Mouse (Mus musculus) adrenal gland, postnatal 10 days (tissue): ENCODE results near the gene Srcin1. TPM values are rescaled to one million over a fixed set of nuclear protein-coding genes. Genes with fewer than 3 reads are reported as not detected.
A peak's percentile ranks its signal among the peaks of the same experiment; 100 is the strongest.

ENCODE experiments used
- DNase-seq: peaks from one replicate; pipeline ENCODE4 v3.0.0; 2021; ENCODE audit warnings: mixed read lengths
- total RNA-seq, 2 experiments: library from RNA; stranded (reverse); gene quantifications; 2 replicates each; pipeline ENCODE4 v1.2.3; 2021

Gene Srcin1
- total RNA-seq, 2 experiments from 2014 or later = 7.1 to 10.1 TPM

DNA sequence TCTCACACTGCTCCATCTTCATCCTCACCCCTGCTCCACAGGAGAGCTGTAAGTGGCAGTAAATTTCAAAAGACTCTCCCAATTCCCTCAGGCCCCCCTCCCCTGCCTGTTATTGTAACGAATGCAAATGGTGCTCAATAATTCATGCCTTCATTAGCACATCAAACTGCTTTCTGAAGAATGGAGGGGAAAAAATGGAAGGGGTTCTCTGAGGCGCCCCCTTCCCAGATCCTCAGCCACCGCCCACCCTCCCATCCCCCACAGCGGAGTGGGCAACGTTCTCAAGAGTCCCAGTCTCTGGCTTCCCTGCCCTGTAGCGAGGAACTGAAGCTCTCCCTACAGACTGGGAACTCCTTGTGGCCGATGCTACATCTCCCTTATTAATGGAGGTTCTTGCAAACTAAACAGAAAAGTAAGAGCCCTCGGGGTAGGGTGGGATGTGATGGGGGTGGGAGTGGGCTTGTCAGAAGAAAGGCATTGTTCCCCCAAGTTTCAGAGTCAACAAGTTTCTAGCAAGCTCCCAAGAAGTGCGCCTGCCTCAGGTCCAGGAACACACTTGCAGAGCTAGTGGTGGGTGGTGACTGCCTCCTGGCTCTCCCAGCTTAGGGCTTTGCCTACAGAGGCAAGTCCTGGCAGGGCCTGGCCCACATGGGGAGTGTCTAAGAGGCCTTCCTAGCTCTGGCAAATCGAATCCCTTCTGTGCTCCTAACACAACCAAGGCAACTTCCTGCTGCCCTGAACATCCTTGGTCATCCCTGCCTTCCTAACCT, 3.3 kb upstream of the Srcin1 start:
- no peak for DNase-seq

DNA sequence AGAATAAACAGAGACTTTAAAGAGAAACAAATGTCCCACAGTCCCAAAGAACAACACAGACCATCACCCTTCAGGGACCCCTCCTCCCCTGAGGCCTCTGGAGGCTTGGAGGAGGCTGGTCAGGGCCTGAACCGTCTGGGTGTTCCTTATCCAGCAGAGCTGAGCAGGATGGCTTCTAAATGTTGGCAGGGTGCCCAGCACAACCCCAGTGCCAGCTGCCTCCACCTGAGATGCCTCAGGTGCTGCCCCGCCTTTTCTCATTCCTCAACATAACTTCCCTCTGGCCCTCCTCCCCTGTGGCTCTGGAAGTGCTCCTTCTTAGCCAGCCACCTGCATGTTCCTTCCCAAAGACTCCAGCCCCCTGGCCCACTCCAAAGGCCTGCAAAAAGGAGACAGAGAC, 2.3 kb upstream of the Srcin1 start:
- DNase-seq = no peak

DNA sequence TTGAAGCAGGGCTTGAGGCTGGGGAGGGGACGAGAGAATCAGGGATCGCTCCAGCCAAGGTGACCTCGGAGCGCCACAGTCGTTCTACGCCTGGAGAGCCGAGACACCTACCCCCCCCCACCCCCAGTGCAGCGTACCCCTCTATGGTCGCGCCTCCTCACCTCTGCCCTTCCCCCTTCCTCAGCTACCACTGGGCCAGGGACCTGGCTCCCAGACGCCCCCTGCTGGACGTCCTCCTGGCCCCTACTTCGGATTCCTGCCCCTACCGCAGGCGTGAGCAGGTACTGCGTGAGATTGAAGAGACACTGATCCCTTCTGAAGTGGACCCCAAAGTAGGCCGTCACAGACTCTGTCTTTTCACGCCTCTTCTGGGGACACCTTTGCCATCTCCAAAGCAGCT, 348 bp downstream of the Srcin1 start:
- DNase-seq = peak; percentile 89

DNA sequence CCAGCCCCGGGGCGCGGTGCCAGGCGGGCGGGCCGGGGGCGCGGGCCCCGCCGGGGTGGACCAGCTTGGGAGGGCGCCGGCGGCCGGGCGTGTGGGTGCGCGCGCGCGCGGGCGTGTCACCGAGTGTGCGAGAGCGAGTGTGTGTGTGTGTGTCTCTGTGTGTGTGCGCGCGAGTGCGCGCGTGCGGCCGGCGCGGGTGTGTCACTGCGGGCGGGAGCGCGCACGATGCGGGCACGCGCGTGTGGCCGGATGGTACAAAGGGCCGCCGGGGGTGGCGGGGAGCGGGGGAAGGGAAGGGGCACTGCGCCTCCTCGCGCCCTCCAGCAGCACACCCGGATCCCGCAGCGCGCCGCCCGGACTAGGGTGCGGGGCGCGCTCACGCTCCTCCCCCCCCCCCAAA, 911 bp downstream of the Srcin1 start:
- DNase-seq = peak; percentile 74

DNA sequence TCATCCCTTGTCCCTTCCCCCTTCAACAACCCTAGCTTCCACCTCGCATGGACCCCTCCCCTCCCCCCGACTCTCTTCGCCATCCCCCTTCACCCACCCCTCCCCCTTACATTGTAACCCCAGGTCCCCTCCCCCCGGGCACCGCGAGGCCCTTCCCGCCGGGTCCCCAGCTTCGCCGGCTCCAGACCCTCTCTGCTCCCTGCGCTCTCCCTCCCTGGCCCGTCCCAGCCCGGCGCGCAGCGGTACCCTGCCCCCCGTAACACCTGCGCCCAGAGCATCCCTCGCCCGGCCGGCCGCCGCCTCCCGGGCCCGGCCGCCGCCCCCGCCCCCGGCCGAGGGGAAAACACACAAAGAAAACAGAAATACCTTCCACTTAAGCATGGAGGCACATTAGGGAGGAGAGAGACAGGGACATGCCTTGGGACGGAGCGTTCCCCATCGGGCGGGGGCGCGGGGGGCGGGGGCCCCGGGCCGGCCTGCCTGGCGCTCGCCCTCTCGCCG, 1.4 kb downstream of the Srcin1 start:
- peak; percentile 27 for DNase-seq

DNA sequence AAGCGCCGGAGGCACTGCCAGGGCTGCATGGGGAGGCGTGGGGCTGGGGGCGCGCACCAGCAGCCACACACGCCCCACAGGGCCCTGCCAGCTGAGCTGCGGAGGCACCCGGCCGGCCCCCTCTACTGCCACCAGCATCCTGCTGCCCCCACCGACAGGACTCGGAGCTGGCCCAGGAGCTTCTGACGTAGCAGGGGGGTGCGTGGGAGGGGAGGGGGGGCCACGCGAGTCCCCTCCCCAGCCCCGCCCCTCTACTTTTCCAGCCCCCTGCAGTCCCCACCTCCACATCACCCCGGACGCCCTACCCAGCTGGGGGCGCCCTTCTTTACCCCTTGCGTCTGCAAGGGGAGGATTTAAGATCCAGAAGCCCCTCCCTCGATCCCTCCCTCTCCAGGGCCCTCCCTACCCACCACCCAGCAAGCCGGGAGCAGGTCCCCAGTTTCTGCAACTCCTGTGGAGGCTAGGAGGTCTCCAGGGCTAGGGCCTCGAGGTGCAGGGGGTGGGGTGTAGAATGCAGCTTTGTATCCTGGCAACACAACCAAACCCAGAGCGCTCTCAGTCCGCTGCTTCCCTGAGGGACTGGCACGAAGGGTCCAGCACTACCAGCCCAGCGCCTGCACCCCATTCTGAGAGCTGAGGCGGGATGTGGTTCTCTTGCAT, 2.0 kb downstream of the Srcin1 start:
- DNase-seq = peak; percentile 8

DNA sequence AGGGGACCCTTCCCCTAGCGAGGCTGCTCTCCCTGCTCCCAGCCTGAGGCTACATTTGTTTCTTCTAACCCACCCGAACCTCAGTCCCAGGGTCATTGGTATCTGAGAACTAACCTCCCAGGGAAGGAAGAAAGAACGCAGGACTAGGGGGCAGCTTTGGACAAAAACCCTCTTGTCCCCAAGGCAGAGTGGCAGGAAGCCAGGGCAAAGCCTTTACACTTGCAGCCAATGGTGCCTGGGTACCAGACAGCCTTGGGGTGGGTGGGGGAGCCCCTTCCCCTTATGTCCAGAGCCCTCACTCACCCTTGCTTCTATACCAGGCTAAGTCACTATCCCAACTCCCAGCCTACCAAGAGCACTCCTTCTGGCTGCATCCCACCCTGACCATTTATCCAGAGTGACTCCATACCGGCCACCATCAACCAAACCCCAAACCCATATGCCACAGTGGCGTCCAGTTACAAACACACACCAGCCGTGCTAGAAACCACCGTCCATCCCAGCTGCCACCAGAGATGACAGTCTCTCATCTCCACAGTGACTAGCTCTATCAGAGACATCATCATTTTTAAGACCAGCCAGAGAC, 3.0 kb downstream of the Srcin1 start:
- DNase-seq = no peak

DNA sequence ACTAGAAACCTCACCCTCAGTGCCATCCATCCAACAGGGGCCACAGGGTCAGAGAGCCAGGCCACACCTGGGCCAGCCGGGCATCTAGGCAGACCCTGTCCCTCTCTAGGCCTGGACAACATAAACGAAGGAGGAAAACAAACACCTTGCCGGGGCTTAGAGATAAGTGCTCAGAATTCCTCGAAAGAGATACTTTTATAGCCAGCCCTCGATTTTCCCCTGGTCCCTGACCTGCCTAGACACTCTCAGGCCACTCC, 4.0 kb downstream of the Srcin1 start:
- DNase-seq = no peak

DNA sequence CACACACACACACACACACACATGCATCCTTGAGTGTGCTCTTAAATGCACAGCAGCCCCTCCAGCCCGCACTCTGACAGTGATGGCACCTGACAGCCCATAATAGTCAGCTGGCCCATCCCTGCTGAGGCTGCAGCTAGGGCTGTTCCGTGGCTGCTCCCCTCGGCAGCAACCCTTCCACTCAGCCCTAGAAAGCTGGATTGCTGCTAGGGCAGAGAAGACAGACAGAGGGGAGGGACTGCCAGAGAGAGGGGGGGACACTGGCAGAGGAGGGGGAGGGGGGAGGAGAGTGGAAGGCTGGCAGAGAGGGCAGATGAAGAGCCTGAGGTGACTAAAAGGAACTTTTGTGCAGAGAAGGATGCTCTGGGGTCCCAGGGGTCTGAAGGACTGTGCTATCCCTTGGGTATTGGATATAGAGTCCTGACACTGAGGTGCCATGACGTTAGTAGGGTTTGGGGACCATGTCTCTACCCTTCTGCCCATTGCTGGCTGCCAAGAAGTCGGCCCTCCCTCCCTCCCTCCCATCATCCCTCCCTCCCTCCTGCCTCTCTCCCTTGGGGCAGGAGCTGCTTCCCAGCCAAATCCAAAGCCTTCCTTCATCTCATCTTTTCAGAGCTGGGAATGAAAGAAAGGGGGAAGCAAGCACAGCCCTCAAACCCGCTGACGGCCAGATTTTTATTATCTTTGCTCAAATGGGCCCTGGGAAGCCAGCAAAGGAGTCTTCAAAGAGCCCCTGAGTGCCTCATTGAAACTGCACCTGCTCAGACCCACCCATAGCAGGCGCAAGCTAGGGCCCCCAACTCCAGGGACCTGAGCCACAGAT, 4.5 kb downstream of the Srcin1 start:
- no peak for DNase-seq

DNA sequence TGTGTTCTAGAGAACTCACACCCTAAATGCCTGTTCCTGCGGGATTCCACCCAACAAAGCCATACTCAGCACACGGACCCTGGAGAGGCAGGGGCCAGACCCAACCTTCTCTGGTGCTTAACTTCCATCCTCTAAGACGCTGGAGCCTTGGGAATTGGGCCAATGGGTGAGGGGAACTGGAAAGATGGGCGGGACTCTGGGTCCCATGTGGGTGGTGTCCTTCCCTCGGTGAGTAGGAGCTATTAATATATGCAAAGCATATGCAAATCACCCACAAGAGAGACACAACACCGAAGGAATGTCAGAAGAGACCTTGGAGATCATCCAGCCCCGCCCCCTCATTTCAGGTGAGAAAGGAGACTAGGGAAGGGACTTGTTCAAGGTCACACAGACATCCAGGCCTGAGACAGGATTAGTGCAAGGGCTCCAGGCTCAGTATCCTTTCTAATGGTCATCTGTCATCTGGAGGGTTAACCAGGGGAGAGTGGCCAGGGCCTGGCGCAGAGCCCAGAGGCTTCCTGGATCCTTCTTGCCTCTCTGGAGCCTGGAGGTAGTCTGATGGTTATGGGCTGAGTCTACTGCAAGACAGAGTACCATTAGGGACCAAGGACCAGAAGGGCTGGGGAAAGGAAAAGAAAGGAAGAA, 5.4 kb downstream of the Srcin1 start:
- DNase-seq = peak; percentile 68

DNA sequence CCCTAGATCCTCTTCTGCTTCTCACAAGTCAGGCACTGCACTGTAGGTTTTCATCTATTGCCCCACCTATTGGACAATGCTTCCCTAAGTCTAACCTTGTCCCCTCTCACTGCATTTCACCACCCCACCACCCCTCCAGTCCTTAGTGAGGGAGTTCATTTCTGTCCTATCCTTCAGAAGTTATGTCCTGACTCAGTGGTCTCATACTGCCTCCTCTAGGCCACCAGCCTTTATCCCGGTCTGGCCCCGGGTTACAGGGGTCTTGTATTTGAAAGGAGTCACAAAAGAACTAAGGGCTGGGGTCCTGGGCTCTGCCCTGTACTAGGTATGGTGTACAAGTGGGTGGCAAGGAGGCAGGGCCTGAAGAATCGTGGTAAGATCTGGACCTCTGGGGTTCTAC, 6.2 kb downstream of the Srcin1 start:
- DNase-seq = no peak

DNA sequence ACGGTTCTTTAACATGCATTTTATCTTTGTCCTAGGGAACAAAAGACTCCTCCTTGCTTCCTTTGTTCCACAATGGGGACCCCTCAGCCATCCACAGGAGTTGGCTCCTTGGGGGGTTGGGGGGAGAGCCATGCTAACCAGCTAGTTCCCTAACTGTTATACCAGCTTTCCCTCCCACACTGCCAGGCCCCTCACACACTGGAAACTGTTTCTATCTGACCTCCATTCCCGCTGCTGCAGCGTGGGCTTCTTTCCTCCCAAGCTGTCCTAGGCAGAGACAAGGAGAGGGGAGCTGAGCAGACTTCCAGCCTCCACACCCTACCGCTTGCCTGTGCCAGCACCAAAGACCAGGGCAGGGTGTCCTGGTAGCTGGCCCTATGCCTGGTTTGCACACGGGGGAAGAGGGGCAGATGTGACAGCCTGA, 6.7 kb downstream of the Srcin1 start:
- no peak for DNase-seq

DNA sequence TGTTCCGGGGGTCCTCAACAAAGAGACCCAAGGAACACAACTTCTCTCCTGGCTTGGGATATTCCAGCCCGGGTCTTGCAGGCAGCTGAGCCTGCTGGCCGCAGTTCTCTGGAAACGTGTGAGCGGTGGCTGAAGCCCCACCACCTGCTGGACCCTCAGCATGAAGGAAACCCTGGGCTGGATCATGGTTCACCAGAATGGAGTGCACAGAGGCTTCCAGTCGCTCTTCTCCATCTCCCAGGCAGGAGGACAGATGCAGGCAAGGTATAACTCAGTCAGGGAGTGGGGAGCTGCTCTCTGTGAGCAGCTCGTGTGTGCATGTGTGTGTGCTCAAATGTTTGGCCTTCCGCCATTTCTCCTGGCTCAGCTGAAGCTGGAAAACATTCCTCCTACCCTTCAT, 7.3 kb downstream of the Srcin1 start:
- peak; percentile 88 for DNase-seq

DNA sequence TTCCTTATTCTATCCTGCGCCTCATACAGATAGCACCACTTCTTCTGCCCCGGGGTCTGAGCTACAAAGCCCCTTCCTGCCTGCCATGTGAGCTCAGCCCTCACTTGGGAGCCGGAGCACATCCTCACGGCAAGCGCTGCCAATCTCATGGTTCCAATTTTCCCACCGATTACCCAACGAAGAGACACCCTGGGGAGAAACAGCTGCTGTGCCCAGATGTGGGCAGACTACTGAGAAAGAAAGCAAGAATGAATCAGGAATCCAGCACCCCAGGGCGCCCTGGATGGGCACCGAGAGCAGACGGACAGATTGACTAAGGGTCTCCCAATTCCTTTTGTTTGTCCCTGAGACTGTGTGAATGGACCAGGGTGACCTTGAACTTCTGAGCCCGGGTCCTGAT, 8.5 kb downstream of the Srcin1 start:
- DNase-seq = no peak

DNA sequence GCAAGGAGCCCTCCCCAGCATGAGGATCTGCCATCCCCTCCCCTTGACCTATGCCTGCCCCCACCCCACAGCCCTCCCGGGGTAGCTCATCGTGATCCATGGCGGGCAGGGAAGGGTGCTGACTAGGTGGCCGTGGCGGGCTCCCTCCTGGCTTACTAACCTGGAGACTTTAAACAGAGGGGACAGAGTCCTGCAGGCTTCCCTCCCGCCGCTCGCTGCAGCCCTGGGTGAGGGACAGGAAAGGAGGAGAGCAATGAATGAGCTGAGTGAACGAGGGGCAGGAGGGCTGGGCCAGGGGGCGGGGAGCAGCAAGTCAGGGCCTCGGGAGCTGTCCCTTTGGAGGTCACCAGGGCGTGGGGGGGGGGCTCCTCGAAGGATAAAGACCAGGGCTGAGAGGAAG, 9.4 kb downstream of the Srcin1 start:
- DNase-seq = no peak

DNA sequence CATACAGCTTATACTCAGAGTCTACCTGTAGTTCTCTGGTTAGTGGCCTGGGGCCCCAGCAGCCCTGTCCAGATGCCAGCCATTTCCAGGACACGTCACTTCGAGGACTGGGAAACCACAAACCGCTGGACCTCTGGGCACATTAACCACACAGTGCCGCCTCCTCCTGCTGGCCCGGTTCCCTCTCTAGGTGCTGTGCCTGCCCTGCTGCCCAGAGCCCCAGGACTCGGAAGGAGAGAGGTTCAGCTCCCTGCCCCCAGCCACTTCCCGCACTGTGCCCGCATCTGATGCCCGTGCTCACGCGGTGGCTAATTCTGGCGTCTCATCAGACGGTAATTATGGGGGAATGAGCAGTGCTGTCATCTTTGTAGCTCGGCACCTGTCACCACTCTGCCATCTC, 12.3 kb downstream of the Srcin1 start:
- DNase-seq = no peak

DNA sequence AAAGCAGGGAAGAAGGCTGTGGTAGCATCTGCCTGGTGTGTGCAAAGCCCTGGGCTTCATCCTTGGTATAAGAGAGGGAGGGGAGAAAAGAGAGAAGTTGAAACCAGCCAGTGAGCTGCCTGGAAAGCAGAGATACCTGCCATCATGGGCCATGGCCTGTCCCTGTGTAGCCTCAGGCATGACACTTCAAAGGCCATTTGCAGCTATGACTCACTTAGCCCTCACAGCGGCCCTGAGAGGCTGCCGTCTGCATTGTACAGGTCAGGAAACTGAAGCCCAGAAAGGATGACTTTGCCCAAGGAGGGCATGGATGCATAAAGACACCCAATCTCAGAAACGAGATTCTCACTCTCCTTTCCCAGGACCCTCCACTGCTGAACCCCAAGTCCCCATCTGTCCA, 13.4 kb downstream of the Srcin1 start:
- DNase-seq = peak; percentile 69

DNA sequence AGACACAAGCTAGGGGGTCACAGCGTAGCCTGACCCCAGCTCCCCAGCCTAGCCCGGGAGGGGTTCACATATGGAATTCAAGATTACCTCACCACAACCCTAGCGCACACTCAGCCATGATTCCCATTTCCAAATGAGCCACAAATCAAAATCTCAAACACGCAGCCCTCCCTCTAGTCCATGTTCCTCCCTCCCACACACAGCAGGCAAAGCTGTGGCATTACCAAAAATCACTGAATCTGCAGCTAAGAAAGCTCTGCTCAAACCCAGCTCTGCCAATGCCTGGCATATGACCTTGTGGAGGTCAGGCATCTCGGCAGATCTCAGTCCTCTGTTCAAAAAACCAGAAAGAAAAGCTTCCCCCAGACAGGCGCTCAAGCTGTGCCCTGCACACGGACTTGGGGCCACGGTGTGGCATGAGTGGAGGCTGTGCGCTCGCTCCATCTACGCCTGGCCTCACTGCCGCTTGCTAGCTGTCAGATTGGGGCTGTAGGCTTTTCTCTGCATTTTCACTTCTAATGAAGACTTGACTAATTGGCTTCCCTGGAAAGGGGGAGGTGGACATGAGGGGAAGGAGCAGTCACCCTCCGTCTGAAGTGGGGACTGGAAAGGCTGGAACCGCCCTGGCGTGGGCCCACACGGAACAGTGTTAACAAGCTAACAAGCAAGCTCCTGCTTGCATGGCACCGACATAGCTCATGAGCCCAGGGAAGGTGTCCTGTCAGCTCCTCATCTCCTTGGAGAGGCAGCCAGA, 15.6 kb downstream of the Srcin1 start:
- DNase-seq = no peak

DNA sequence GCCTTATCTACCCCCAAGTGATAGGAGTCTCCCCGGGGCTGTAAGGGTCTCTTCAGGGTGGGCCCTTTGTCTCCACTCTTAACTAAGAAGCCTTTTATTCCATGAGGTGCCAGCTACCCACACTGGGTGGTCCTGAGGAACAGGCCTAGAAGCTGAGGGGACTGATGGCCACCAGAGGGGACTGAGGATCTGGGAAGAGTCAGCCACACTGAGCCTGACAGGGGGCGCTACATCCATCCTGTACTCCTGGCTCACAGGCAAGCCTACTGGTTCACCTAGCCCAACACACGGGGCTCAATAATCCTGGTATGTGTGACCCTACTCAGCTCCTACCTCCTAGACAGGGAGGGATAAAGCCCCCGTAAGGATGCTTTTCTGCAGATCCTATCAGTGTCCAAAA, 16.4 kb downstream of the Srcin1 start:
- DNase-seq = no peak

DNA sequence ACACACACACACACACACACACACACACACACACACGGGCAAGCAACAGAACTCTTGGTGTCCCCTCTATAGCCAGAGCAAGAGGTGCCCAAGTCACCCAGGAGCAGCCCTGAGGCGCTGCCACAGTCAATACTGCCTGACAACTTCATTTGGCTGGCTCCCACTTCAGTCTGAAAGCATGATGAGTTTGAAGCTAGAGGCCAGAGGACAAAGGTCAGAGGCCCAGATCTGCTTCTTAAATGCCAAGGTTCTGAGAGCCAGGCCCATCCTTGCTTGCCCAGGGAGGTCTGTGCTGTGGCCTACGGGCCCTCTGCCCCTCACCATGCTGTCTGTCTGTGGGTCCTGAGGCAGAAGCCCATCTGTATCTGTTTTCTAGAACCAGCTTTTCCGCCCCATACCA, 18.1 kb downstream of the Srcin1 start:
- DNase-seq = no peak

DNA sequence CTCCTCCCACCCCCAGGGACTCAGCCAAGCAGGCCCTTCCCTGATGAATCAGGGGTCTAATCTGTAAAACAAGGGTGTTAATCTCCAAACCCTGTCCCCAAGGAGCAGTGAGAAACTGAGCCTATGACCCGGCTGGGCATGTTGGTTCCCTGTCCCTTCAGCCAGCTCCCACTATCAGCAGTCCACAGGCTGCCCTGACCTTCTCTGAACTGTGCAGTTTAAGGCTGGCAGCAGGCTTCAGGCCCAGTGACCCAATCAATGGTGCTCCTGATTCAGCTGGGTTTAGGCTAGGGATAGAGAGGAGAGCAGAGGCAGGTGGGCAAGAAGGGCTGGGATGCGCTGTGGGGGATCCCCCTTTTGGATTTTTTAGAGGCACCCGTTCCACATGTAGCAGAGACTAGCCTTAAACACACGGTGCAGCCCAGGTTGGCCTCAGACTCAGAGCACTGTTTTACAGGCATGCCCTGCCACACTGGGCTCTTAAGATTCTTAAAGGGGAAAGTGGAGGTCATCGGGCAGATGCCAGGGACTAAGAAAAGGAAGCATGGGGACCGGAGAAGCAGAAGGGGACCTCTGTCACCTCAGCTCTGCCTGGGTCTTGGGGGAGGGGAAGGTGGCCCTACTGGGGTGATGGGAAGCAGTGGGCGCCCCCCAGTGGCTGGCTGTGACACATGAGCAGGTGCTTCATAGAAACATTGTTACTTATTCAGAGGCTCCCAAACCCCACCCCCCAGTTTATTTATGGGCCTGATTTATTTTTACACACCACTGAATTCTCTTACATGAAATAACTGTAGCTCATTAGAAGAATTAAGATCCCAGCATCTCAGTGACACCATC, 19.2 kb downstream of the Srcin1 start:
- DNase-seq = peak; percentile 85
